Mouse (Mus musculus) gonadal fat pad, adult 2 months (tissue): ENCODE data around the gene Selenon. TPM values are rescaled to one million over a fixed set of nuclear protein-coding genes. Genes with fewer than 3 reads are reported as not detected.
A peak's percentile ranks its signal among the peaks of the same experiment; 100 is the strongest.

Experiments
- DNase-seq: peaks from one replicate; pipeline ENCODE4 v3.0.0-alpha.2; 2012; ENCODE audit warnings: low read depth
- polyA plus RNA-seq: library from polyadenylated mRNA; depleted of rRNA; stranded (reverse); fragments of >200 nt; gene quantifications from 2 replicates; pipeline ENCODE4 v1.2.3, GENCODE M21; 2012

Selenon gene
- polyA plus RNA-seq, 1 experiment: 22.9 TPM

DNA sequence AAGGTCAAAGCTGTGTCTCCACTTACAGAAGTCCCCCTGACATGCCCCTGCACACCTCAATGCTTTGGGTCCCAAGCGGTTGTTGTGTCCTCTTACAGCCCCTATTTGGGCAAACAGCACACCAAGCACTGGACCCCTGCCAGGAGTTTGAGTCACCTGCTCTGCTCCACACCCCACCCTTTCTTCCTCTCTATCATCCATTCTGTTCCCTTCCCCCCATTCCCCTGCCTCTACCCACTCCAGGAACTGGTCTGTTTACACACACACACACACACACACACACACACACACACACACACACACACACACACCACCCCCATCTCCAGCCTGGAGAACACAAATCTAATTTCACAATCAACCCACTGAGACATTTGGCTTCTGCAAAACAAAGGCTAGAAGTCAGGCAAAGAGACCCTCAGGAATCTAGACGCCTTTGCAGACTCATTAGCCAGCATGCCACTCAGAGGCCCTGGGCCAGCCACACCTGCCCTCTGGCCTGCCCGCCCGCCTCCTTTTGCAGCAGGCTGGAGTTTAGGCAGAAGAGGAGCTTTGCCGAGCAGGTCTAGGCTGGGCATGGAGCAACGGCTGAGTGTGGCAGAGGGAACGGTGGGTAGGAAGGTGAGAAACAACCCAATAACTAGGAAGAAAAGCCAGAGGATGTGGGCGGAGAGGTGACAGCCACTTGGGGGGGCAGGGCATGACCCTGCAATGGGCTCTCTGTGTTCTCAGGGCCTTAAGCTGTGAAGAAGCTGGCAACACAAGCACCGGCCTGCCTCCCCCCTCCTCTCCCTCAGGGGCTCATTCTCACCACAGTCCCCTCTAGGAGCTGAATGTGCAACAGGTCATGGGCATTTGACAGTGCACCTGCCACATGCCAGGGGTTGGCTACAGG, 4.9 kb downstream of the Selenon start:
- no peak for DNase-seq

DNA sequence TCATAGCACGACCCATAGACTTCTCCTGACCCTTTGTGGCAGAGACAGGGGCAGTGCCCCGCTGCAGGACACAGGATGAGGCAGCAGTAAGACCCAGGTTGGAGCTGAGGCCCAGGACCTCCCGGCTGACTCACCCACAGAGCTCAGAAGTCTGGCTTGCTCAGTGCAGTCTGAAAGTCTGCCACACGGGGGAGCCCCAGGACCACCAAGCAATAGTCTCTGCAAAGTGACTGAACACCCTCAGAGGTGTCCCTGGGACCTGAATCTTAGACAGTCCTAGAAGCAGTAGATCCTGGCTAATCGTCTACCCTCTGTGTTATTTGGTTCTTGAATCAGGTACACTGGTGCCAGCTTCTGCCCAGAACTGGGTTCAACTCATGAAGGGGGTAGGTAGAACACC, 8.7 kb downstream of the Selenon start:
- DNase-seq: peak; percentile 13

DNA sequence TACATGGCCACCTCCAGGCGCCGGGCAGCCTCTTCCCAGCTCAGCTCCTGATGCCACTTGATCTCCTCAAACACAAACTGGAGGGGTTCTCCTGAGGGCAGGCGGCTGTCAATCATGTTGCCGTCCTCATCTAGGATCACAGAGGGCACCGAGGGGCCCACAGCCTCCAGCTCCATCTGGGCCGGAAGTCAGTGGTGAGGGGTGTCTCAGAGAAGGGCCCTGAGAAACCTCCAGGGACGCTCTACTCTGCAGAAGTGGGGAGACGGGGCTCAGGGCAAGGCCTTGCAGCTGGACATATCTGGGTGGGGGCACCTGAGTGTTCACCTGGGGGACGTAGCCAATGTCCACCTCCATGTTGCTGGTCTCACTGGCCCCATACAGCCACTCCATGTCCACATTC, 9.2 kb downstream of the Selenon start:
- DNase-seq: no peak

DNA sequence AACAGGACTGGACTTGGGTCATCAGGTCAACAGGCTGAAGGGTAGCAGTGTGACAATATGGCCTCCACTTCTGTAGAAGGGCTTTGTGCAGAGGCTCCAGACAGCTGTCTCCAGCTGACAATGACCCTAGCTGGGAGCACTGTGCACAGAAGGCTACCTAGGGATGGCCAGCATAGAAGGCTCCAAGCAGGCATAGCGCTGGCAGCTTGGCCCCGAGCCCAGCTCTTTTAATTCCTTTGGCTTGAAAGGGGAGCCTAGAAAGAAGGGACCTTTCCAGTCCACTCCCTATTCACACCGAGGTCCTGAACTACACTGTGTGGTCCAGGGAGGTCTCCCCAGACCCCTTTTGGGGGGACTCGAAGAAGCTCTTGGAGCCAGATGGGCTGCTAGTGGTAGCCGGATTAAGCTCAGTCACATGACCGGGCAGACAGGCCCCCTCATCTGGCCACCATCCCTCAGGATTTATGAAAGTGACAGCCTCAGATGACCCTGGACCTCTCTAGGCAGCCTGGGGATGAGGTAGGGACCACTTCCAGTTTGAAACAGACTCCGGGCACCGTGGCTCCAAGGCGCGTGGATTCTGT, 12.9 kb downstream of the Selenon start:
- no peak for DNase-seq

DNA sequence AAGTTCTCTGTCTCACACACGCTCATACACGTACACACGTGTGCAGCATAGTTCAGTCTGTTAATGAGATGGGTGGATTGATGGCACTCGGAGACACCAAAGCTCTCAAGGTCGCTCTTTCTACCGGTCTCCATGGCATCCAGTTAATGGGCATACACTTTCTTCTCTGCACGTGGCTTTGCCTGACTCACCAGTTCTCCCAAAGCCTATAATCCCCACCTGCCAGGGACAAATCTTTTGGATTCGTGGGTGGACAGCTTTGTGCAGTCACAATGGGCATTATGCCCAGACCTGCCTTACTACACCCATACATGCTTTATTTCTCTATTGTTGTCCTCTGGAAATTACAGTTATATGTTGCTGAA, 16.2 kb downstream of the Selenon start:
- peak; percentile 95 for DNase-seq

DNA sequence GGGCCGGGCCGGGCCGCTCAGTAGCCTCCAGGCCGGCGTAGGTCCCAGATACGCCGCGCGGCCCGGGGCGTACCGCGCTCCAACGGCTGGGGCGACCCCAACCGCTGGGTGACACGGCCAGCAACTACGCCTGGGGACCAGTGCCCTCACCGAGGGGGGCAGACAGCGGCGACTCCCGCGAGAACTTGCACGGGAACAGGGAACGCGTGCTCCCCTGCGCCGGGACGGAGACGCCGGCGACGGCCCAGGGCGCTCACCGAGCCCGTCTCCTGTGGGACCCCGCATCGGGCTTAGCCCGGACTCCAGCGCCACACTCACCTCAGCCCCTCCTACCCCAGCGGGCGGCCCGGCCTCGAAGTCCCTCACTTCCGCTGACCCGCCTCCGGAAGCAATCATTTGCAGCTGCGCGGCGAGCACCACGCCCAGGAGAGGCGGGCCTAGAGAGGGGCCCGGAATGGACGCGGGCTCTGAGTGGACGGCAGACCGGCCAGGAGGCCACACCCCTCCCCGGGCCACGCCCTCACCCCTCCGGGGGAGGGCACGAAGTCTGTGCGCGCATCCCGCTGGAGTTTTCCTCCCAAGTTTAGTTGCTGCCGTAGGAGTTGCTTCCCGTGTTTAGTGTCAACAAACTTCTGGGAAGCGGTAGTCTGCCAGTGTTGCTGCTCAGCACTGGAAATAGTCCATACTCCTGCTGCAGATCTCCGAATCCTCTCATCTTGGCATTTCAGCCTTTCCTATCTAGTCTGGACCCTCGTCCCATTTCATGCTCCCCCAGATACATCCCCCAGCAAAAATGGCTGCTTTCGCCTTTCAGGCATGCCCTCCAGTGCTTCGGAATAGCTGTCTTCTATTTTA, 16.8 kb downstream of the Selenon start, which contains the start of gene Mtfr1l:
TSS of gene Mtfr1l (minus strand) at position 456 of the 855 bp plus-strand sequence.
- no peak for DNase-seq

DNA sequence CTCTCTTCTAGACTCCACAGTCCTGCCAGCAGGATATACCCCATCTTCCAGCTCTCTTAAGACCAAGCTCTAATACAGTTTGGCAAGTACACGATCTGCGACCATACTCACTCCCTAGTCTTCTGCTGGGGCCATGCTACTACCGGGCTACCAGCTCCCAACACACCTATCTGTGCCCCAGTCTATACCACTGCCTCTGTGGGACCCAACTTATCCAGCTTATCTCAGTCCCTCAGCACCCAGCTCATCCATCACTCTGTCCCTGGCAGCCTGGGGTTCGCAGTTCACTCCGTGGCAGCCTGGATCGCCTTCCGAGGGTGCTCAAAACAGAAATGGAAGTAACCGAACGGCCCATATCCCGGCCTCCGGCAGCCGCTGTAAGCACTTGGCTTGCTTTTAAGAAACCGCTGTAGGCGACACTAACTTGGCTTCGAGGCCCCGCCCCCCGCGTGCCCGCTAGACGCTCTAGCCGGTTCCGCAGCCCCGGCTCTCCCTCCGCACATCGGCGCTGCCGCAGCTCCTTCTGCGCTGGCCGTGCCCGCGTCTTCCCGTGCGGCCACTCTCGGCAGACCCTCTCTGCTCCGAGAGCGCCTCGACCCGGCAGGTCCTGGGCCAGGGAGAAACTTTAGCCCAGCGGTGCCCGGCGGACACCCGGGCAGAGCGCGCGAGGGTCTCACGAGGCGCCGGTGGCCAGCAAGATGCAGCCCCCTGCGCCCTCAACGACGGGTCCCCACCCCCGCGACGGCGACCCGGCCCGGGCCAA, 17.7 kb downstream of the Selenon start:
- no peak for DNase-seq

DNA sequence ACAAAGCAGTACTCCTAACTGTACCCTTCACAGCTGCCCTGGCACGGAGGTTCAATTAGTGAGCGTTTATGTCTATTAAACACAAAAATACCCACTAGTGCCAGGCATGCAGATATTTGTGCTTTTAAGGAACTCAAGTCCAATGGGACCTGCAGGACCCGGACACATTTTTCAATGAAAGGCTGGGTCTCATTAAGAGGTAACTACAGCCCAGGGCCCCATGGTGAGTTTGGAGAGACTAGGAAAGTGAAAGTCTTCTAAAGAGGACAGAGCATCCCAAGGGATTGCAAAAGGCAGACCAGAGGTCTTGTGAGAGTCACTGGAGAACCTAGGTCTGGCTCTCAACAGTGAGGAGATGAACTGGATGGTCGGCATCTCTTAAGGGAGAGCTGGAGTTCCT, 18.5 kb downstream of the Selenon start:
- no peak for DNase-seq

DNA sequence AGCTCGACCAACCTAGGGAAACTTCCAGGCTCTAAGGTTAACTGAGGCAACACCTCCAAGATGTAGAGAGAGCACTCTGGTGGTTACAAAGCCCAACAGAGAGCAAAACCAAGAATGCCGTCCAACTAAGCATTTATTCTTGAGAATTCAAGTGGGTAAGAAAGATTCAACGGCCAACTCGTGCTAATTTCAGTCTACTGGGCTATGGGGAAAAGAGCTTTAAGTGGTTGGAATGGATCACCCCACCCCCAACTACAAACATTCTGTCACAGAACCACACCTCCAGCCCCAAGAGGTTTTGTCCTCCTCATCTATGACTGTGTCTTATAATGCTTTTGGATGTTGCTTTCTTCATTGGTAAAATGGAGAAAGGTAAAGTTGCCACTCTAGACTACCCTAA, 19.0 kb downstream of the Selenon start:
- DNase-seq: no peak

DNA sequence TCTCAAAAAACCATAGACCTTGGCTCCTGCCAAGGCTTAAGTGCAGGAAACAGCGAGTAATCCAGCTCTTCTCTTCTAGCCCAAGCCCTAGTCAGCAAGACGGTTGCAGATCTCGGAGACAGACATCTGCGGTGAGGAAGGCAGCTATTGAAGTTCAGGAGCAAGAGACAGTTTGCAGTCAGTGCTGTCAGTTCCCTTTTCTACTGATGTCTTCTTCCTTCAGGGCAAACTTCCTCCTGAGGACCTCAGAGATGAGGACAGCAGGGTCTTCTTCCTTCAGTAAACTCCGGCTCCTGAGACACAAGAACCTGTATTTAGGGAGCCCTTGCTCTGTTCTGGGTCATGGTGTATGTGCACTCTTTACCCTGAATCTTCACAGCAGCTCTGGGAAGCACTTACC, 25.7 kb downstream of the Selenon start:
- DNase-seq: no peak

DNA sequence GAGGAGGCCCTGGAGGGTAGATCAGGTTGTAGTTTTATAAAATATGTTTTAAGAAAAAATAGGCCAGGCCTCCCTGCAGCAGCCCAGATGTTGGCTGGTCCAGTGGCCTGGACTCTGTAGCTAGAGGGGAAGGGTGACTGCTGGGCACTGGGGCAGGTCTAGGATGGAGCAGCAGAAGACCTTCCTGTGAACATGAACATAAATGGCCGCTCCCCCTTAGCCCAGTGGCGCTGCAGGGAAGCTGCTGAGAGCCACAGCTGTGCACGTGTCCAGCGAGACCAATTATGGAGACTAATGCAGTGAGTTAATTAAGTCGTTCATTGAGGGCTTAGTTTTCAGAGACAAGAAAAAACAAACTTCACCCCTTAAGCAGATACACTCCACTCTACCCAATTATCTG, 26.2 kb downstream of the Selenon start:
- DNase-seq: no peak

DNA sequence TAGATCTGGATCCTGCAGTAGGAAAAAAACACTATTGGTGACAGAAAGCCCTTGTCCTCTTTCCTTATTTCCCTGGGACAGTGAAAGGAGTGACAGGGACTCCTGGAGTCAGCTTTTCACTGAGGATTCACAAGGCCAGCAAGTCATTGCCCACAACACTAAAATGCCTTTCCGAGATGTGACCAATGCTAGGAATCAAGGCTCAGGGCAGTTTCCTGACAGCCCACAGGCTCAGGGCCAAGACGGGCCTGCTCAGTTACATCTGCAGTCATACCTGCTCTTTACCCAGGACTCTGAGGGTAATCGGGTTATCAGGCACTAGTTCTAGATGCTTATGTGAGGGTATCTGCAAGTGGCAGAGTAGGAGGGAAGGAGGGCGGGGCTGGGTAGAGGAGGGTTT, 28.5 kb downstream of the Selenon start:
- no peak for DNase-seq

DNA sequence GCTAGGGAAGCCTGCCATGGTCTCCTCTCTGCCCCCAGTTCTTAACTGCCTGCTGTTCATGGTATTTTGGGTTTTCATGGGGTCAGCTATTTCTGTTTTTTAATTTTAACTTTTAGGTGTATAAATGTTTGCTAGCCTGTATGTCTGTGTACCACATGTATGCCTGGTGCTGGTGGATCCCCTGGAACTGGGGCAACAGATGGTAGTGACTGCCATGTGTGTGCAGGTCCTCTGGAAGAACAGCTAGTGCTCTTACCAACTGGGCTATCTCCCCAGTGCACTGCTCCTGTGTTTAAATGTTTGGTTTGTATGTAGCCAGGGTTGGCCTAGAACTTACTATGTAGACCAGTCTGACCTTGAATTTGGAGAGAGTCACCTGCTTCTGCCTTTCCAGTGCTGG, 32.7 kb downstream of the Selenon start:
- no peak for DNase-seq

DNA sequence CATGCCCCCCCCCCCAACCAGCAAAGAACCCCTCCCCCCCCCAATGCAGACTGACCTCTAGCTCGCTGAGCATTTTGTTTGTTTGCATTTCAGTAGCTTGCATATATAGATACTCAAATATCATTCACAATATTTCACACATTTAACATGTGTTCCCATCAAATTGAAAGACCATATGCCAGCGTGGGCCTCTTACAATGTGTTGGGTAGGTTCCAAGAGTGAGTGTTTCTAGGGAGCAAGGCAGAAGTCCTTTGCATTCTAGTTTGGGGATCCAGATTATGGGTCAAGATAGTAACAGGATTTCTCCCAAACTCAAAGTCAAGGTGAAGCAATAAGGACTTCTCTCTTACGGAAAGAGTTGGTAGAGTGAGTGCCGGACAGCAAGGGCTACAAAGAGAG, 33.4 kb downstream of the Selenon start:
- DNase-seq: no peak

DNA sequence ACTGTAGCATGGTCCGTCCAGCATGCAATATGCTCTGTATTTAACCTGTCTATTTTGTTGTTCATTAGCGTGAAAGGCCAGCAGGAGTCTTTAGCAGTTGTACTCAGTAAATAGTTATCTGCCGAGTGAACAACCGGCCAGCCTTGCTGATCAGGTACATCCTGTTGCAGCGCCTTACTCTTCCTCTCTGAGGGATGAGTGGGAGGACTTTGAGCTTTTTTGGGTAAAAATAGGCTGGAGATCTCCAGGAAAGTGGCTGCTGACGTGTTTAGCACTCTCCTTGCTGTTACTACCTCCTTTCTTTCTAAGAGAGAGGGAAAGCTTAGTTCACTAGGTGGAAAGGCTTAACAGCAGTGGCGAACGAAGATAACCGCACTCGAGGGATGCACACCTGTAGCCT, 34.2 kb downstream of the Selenon start:
- DNase-seq: no peak

DNA sequence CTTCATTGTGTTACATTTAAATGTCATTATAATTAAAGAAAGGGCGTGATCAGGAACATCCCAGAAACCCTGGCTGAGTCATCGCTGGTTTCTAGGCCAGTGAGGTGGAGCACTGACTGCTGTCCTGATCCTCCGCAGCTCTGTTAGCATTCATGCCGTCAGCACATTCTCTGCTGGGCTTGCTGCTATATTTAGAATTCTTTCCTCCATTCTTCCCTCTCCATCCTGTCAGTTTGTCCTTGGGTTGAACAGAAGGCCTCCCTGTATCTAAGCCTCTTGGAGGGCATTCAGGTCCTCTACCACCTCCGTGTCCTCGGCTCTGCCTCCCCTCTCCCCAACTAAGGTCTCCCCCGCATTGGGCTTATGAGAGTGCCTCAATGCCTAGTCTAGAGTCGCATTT, 35.0 kb downstream of the Selenon start:
- no peak for DNase-seq

DNA sequence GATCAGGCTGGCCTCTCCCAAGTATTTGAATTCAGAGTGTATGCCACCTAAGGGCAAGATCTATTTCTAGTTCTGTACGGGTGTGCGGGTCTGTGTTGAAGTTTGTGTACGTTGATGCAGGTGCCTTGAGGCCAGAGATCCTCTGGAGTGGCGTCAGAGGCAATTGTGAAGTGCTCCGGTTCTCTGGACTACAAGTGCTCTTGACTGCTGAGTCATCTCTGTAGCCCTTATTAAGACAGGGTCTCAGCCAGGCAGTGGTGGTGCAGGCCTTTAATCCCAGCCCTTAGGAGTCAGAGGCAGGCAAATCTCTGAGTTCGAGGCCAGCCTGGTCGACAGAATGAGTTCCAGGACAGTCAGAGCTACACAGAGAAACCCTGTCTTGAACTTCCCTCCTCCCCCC, 36.4 kb downstream of the Selenon start:
- DNase-seq: no peak

DNA sequence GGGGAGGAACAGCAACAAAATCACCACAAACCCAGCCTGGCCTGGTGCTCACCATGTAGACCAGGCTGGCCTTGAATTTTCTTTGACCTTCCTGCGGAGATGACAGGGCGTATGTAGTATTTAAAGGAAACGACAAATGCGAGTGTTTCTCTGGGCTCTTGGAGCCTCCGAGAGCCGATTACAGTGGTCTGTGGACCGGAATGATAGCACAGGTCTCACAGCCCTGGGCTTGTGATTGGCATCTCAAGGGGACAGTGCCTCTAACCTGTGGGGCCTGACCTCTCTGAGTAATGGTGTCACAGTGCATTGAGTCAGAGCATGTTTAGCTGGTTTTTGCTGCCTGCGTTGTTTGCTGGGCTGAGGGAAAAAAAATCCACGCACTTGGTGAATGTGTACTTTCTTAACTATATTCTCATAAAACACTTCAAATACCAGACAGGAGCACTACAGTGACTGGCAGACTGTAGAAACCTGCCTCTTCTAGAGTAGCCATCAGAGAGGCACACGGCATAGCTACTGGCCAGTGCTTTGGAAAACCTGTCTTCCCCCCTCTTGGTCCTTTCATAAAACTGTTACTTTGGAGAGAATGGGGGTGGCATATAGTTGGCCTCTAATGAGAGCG, 37.5 kb downstream of the Selenon start:
- DNase-seq: no peak

DNA sequence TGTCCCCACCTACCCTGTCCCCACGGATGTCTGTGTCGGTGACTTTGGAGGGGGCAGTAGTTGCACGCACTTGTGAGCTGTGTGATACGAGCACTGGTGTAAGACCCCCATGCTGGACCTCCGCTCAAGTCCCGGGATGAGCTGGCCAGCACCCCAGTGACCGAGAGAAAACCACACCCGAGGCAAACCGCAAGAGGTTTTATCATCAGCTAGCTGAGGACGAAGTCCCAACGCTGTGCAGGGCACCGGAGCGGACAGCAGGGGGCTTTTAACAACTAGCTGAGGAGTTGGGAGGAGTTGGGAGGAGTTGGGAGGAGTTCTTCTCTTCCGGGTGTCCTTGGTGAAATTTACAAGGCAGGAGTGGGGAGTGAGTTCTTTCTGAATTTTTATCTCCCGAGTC, 39.2 kb downstream of the Selenon start:
- no peak for DNase-seq

DNA sequence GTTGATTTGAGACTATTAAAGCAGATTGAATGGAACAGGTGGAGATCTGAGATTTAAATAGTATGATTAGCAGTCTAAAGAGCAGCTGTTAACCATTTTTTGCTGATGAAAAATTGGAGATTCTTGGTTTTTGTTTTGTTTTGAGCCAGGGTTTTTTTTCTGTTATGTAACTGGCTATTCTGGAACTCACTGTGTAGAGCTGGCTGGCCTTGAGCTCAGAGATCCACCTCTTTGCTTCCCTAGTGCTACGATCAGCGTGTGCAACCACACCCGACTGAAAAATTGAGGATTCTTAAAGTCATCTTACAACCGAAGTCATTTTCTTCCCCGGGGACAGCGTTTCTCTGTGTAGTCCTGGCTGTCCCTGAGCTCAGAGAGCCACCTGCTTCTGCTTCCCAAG, 40.2 kb downstream of the Selenon start:
- DNase-seq: no peak

DNA sequence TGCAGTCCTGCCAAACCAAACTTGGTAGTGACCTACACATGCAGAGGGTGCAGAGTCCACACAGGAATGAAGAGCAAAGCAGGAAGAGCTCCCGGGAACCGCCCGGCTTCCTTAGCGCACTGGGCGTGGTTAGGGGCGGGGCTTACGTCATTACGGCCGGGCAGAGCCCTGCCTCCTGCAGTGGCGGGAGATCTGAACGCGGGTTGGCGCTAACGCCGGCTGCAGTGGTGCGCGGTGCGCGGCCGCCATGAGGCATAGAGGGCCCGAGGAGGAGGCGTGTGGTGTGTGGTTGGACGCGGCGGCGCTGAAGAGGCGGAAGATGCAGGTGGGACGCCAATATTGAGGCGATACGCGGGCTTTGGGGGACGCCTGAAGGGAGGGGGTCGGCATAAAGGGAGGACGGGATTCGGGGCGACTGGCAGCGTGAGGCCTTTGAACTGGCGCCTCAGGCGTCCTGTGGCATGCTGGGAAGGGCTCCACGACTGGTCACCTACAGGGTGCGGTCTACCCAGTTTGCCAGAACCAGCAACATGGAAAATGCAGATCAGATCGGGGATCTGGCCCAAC, 41.0 kb downstream of the Selenon start, which contains the start of gene Aunip:
TSS of gene Aunip (plus strand) at position 155 of the 567 bp plus-strand sequence.
- no peak for DNase-seq
